Comparison of ENCODE assay signal across 20 mouse cellular contexts in genomic region chr2:128514463-128515290, GRCm38 (mm10).
DNase-seq lines count a peak whose midpoint lies in the region; ATAC-seq and TF ChIP-seq lines count a peak whose summit lies in the region.
"Had no signal": no experiment of that assay in that cellular context is flagged by ENCODE, and none has a peak within 500 bp of the region (broad histone marks: within the 10 kb centered on the region; RNA-seq: fewer than 3 reads in every experiment).

No protein-coding gene starts in this region.

- no peaks in the 10 kb centered on the region for H3K9me3 ChIP-seq in hindbrain, postnatal 0 days (ENCODE audit: low read length)
- H3K9me3 ChIP-seq in hindbrain, embryonic 13.5 days, result no peaks in the 10 kb centered on the region
- no peaks in the 10 kb centered on the region for H3K9me3 ChIP-seq in kidney, postnatal 0 days (replicated peaks; ENCODE audit: low read length)
- no peaks in the 10 kb centered on the region for H3K9me3 ChIP-seq in stomach, embryonic 14.5 days (ENCODE audit: control insufficient read depth, low read depth, low read length)
- no peaks in the 10 kb centered on the region for H3K9me3 ChIP-seq in stomach, postnatal 0 days (ENCODE audit: control insufficient read depth, low read length)
- H3K9me3 ChIP-seq: embryonic facial prominence, embryonic 12.5 days; forebrain, embryonic 12.5 days; heart, embryonic 12.5 days; hindbrain, embryonic 10.5 days; hindbrain, embryonic 15.5 days had no signal

- no peak overlapping the region for H3K4me2 ChIP-seq in hindbrain, postnatal 0 days (ENCODE audit: low read depth, low read length)
- H3K4me2 ChIP-seq in hindbrain, embryonic 13.5 days, result no peak overlapping the region
- H3K4me2 ChIP-seq in kidney, postnatal 0 days (ENCODE audit: low read length), result no peak overlapping the region
- H3K4me2 ChIP-seq in stomach, embryonic 14.5 days (replicated peaks; ENCODE audit: low read depth, low read length), result no peak overlapping the region
- H3K4me2 ChIP-seq in stomach, postnatal 0 days (replicated peaks; ENCODE audit: low read depth), result no peak overlapping the region
- H3K4me2 ChIP-seq: embryonic facial prominence, embryonic 12.5 days; forebrain, embryonic 12.5 days; heart, embryonic 12.5 days; hindbrain, embryonic 15.5 days had no signal

- no peak overlapping the region for H3K27ac ChIP-seq in hindbrain, postnatal 0 days
- no peak overlapping the region for H3K27ac ChIP-seq in hindbrain, embryonic 13.5 days
- no peak overlapping the region for H3K27ac ChIP-seq in kidney, postnatal 0 days
- no peak overlapping the region for H3K27ac ChIP-seq in kidney, adult 2 months (ENCODE audit: insufficient read depth, low read depth, low read length)
- H3K27ac ChIP-seq in stomach, embryonic 14.5 days (ENCODE audit: low read length), result peak overlapping the region; percentile 61; the same call in 1 of the 2 replicates
- no peak overlapping the region for H3K27ac ChIP-seq in stomach, postnatal 0 days (replicated peaks)
- H3K27ac ChIP-seq: embryonic facial prominence, embryonic 12.5 days; forebrain, embryonic 12.5 days; gastrocnemius, adult 2 months; hindbrain, embryonic 10.5 days; hindbrain, embryonic 15.5 days had no signal

- TF ChIP-seq EP300 in stomach, postnatal 0 days (optimal IDR thresholded peaks at IDR 0.05), result no peak

- no peaks in the 10 kb centered on the region for H3K36me3 ChIP-seq in hindbrain, postnatal 0 days (ENCODE audit: insufficient read depth, low read length)
- H3K36me3 ChIP-seq in hindbrain, embryonic 13.5 days, result no peaks in the 10 kb centered on the region
- no peaks in the 10 kb centered on the region for H3K36me3 ChIP-seq in kidney, postnatal 0 days (ENCODE audit: insufficient read depth, low read length)
- H3K36me3 ChIP-seq in kidney, adult 2 months (ENCODE audit: control insufficient read depth, insufficient read depth, low read length), result no peaks in the 10 kb centered on the region
- no peaks in the 10 kb centered on the region for H3K36me3 ChIP-seq in stomach, embryonic 14.5 days (ENCODE audit: control insufficient read depth, insufficient read depth, low read length)
- H3K36me3 ChIP-seq in stomach, postnatal 0 days (ENCODE audit: control insufficient read depth, insufficient read depth, low read length), result no peaks in the 10 kb centered on the region
- H3K36me3 ChIP-seq: embryonic facial prominence, embryonic 12.5 days; forebrain, embryonic 12.5 days; heart, embryonic 12.5 days; hindbrain, embryonic 10.5 days; hindbrain, embryonic 15.5 days had no signal

- TF ChIP-seq POLR2A in kidney, adult 2 months (IDR thresholded peaks at IDR 0.05; ENCODE audit: low read depth, low read length), result no peak

- WGBS in hindbrain, postnatal 0 days, result 76% methylated on average over 17 of the region's 17 CpGs
- WGBS in hindbrain, embryonic 13.5 days, result 84% methylated on average over 17 of the region's 17 CpGs
- 59% methylated on average over 17 of the region's 17 CpGs for WGBS in kidney, postnatal 0 days
- 78% methylated on average over 17 of the region's 17 CpGs for WGBS in kidney, adult 2 months
- 53% methylated on average over 17 of the region's 17 CpGs for WGBS in stomach, embryonic 14.5 days
- WGBS in stomach, postnatal 0 days, result 48% methylated on average over 17 of the region's 17 CpGs

- ATAC-seq in hindbrain, postnatal 0 days, result no peak
- no peak for ATAC-seq in hindbrain, embryonic 13.5 days (ENCODE audit: low FRiP score)
- ATAC-seq in kidney, postnatal 0 days (replicated peaks; ENCODE audit: low FRiP score, low read depth), result no peak
- ATAC-seq in stomach, embryonic 14.5 days (ENCODE audit: insufficient number of reproducible peaks, insufficient read depth, low FRiP score, low read depth), result peak; percentile 51; the same call in 1 of the 2 replicates
- ATAC-seq in stomach, postnatal 0 days (ENCODE audit: low FRiP score, low TSS enrichment), result no peak
- ATAC-seq: activated CD4-positive, CD25-positive, alpha-beta regulatory T cell, adult 4 months; Patski had no signal

- no peak overlapping the region for H3K9ac ChIP-seq in hindbrain, postnatal 0 days (replicated peaks; ENCODE audit: low read length)
- H3K9ac ChIP-seq in hindbrain, embryonic 13.5 days, result no peak overlapping the region
- H3K9ac ChIP-seq in kidney, postnatal 0 days (ENCODE audit: low read depth, low read length), result no peak overlapping the region
- no peak overlapping the region for H3K9ac ChIP-seq in stomach, embryonic 14.5 days (replicated peaks; ENCODE audit: low read depth, low read length)
- no peak overlapping the region for H3K9ac ChIP-seq in stomach, postnatal 0 days (ENCODE audit: low read length)
- H3K9ac ChIP-seq: embryonic facial prominence, embryonic 12.5 days; forebrain, embryonic 12.5 days; heart, embryonic 12.5 days; hindbrain, embryonic 15.5 days had no signal

- H3K4me1 ChIP-seq in hindbrain, postnatal 0 days (ENCODE audit: insufficient read depth, low read length), result 0 out of 2 replicates have a peak, but pooled peaks cover 2% of the 10 kb centered on the region
- no peaks in the 10 kb centered on the region for H3K4me1 ChIP-seq in hindbrain, embryonic 13.5 days (replicated peaks)
- H3K4me1 ChIP-seq in kidney, postnatal 0 days (replicated peaks; ENCODE audit: insufficient read depth, low read length), result no peaks in the 10 kb centered on the region
- no peaks in the 10 kb centered on the region for H3K4me1 ChIP-seq in kidney, adult 2 months (ENCODE audit: control insufficient read depth, insufficient read depth, low read length)
- H3K4me1 ChIP-seq in stomach, embryonic 14.5 days (ENCODE audit: control insufficient read depth, insufficient read depth, low read length), result peaks cover 26% of the 10 kb centered on the region; the same call in 1 of the 2 replicates
- H3K4me1 ChIP-seq in stomach, postnatal 0 days (replicated peaks; ENCODE audit: control insufficient read depth, insufficient read depth), result no peaks in the 10 kb centered on the region
- H3K4me1 ChIP-seq: forebrain, embryonic 12.5 days; hindbrain, embryonic 10.5 days; hindbrain, embryonic 15.5 days had no signal

- no peak overlapping the region for H3K4me3 ChIP-seq in hindbrain, postnatal 0 days (ENCODE audit: low read length)
- H3K4me3 ChIP-seq in hindbrain, embryonic 13.5 days, result no peak overlapping the region
- no peak overlapping the region for H3K4me3 ChIP-seq in kidney, postnatal 0 days (replicated peaks; ENCODE audit: low read depth, low read length)
- H3K4me3 ChIP-seq in kidney, adult 2 months (ENCODE audit: insufficient read depth, low read depth, low read length), result no peak overlapping the region
- no peak overlapping the region for H3K4me3 ChIP-seq in stomach, embryonic 14.5 days (ENCODE audit: low read depth, low read length)
- no peak overlapping the region for H3K4me3 ChIP-seq in stomach, postnatal 0 days (ENCODE audit: low read depth, low read length)
- H3K4me3 ChIP-seq: embryonic facial prominence, embryonic 12.5 days; forebrain, embryonic 12.5 days; gastrocnemius, adult 2 months; heart, embryonic 12.5 days; hindbrain, embryonic 10.5 days; hindbrain, embryonic 15.5 days had no signal

- DNase-seq in hindbrain, postnatal 0 days (ENCODE audit: low spot score), result peak; percentile 20
- DNase-seq in kidney, postnatal 0 days (ENCODE audit: low spot score), result peak; percentile 75
- no peak for DNase-seq in kidney, adult 2 months
- DNase-seq in stomach, postnatal 0 days (ENCODE audit: low spot score), result no peak
- no peak for DNase-seq in embryo, embryonic 9.5 days (ENCODE audit: extremely low spot score)
- DNase-seq: adrenal gland, postnatal 14 days; cerebellum, adult 18-20 months; cerebellum, postnatal 10 days; gastrocnemius, adult 2 months; gastrocnemius, postnatal 25 days had no signal

- H3K27me3 ChIP-seq in hindbrain, postnatal 0 days (ENCODE audit: insufficient read depth, low read length), result no peaks in the 10 kb centered on the region
- H3K27me3 ChIP-seq in hindbrain, embryonic 13.5 days, result no peaks in the 10 kb centered on the region
- H3K27me3 ChIP-seq in kidney, postnatal 0 days (ENCODE audit: insufficient read depth, low read length), result no peaks in the 10 kb centered on the region
- H3K27me3 ChIP-seq in kidney, adult 2 months (replicated peaks; ENCODE audit: control insufficient read depth, insufficient read depth, low read length), result no peaks in the 10 kb centered on the region
- no peaks in the 10 kb centered on the region for H3K27me3 ChIP-seq in stomach, embryonic 14.5 days (ENCODE audit: control insufficient read depth, insufficient read depth, low read length)
- H3K27me3 ChIP-seq in stomach, postnatal 0 days (ENCODE audit: control insufficient read depth, insufficient read depth, low read length), result no peaks in the 10 kb centered on the region
- H3K27me3 ChIP-seq: CH12.LX; embryonic facial prominence, embryonic 12.5 days; forebrain, embryonic 12.5 days; hindbrain, embryonic 15.5 days; Patski had no signal

- no peak for TF ChIP-seq CTCF in hindbrain, postnatal 0 days (IDR thresholded peaks at IDR 0.05; ENCODE audit: low read depth)
- TF ChIP-seq CTCF in kidney, postnatal 0 days (IDR thresholded peaks at IDR 0.05; ENCODE audit: low read depth), result no peak
- TF ChIP-seq CTCF in kidney, adult 2 months (conservative IDR thresholded peaks at IDR 0.05; ENCODE audit: insufficient read depth, insufficient read length, low read depth, low read length), result no peak
- no peak for TF ChIP-seq CTCF in stomach, postnatal 0 days (IDR thresholded peaks at IDR 0.05; ENCODE audit: low read depth)

Comparison
In these comparisons a context has a peak if more than half of its experiments do, and no peak if none do; other contexts are left out.
1. DNase-seq: peak in hindbrain, postnatal 0 days (single experiment) and kidney, postnatal 0 days (single experiment); none in kidney, adult 2 months (single experiment), stomach, postnatal 0 days (single experiment) and embryo, embryonic 9.5 days (single experiment).